Mouse (Mus musculus): ENCODE measurements around the gene Rbks. TPM values are rescaled to one million over a fixed set of nuclear protein-coding genes. Genes with fewer than 3 reads are reported as not detected.
A peak's percentile ranks its signal among the peaks of the same experiment; 100 is the strongest.

The Rbks gene
- polyA plus RNA-seq, 1 experiment from 2014 or later, result 24.8 TPM

- no peak overlapping the region for H3K27ac ChIP-seq (ENCODE audit: low read depth, low read length)
- no peak overlapping the region for H3K9ac ChIP-seq (ENCODE audit: low read depth, low read length)
- H3K36me3 ChIP-seq (ENCODE audit: control insufficient read depth, insufficient read depth, low read length), result no peaks in the 10 kb centered on the region
- no peak overlapping the region for H3K4me2 ChIP-seq
- no peaks in the 10 kb centered on the region for H3K4me1 ChIP-seq (replicated peaks; ENCODE audit: control insufficient read depth, insufficient read depth, low read length)
- no peaks in the 10 kb centered on the region for H3K27me3 ChIP-seq (replicated peaks; ENCODE audit: control insufficient read depth, insufficient read depth, low read length)
- no peaks in the 10 kb centered on the region for H3K9me3 ChIP-seq (ENCODE audit: control insufficient read depth, low read length)
- WGBS, result 74% methylated on average over 9 of the region's 9 CpGs
- no peak for ATAC-seq (replicated peaks; ENCODE audit: low FRiP score)
- DNase-seq (ENCODE audit: low spot score), result no peak
- H3K4me3 ChIP-seq (ENCODE audit: low read depth, low read length), result no peak overlapping the region
These were observed 69.6 kb downstream of the Rbks start for GRCm38 (mm10) chr5:31627562-31628526.

GRCm38 (mm10) chr5:31627117-31627516 is 70.3 kb downstream of the Rbks start:
- ATAC-seq (replicated peaks; ENCODE audit: low FRiP score) (no peak), DNase-seq (ENCODE audit: low spot score) (no peak)
- Histone ChIP-seq H3K4me3 (ENCODE audit: low read depth, low read length) (no peak overlapping the region), H3K27ac (ENCODE audit: low read depth, low read length) (no peak overlapping the region), H3K9me3 (ENCODE audit: control insufficient read depth, low read length) (no peaks in the 10 kb centered on the region), H3K27me3 (replicated peaks; ENCODE audit: control insufficient read depth, insufficient read depth, low read length) (no peaks in the 10 kb centered on the region), H3K36me3 (ENCODE audit: control insufficient read depth, insufficient read depth, low read length) (no peaks in the 10 kb centered on the region; the same call in 1 of the 2 replicates), H3K4me1 (replicated peaks; ENCODE audit: control insufficient read depth, insufficient read depth, low read length) (no peaks in the 10 kb centered on the region), H3K9ac (ENCODE audit: low read depth, low read length) (no peak overlapping the region), H3K4me2 (no peak overlapping the region)
- WGBS, result 66% methylated on average over 3 of the region's 3 CpGs

GRCm38 (mm10) chr5:31620326-31620725 is 77.1 kb downstream of the Rbks start:
- ATAC-seq (replicated peaks; ENCODE audit: low FRiP score) (no peak), DNase-seq (ENCODE audit: low spot score) (no peak)
- Histone ChIP-seq H3K9ac (ENCODE audit: low read depth, low read length) (no peak overlapping the region), H3K27me3 (replicated peaks; ENCODE audit: control insufficient read depth, insufficient read depth, low read length) (no peaks in the 10 kb centered on the region), H3K9me3 (ENCODE audit: control insufficient read depth, low read length) (no peaks in the 10 kb centered on the region), H3K4me1 (replicated peaks; ENCODE audit: control insufficient read depth, insufficient read depth, low read length) (0 out of 2 replicates have a peak, but pooled peaks cover 3% of the 10 kb centered on the region), H3K4me3 (ENCODE audit: low read depth, low read length) (no peak overlapping the region), H3K27ac (ENCODE audit: low read depth, low read length) (no peak overlapping the region), H3K36me3 (ENCODE audit: control insufficient read depth, insufficient read depth, low read length) (peaks cover 17% of the 10 kb centered on the region), H3K4me2 (no peak overlapping the region)
- 95% methylated on average over 3 of the region's 3 CpGs for WGBS

- H3K9ac ChIP-seq (ENCODE audit: low read depth, low read length), result peak overlapping the region; percentile 85
- DNase-seq (ENCODE audit: low spot score), result no peak
- no peaks in the 10 kb centered on the region for H3K27me3 ChIP-seq (replicated peaks; ENCODE audit: control insufficient read depth, insufficient read depth, low read length)
- peaks cover 14% of the 10 kb centered on the region; the same call in 1 of the 2 replicates for H3K36me3 ChIP-seq (ENCODE audit: control insufficient read depth, insufficient read depth, low read length)
- H3K4me1 ChIP-seq (replicated peaks; ENCODE audit: control insufficient read depth, insufficient read depth, low read length), result peaks cover 7% of the 10 kb centered on the region
- no peak for ATAC-seq (replicated peaks; ENCODE audit: low FRiP score)
- H3K27ac ChIP-seq (ENCODE audit: low read depth, low read length), result peak overlapping the region; percentile 89
- WGBS, result 27% methylated on average over 6 of the region's 6 CpGs
- no peaks in the 10 kb centered on the region for H3K9me3 ChIP-seq (ENCODE audit: control insufficient read depth, low read length)
- H3K4me3 ChIP-seq (ENCODE audit: low read depth, low read length), result peak overlapping the region; percentile 88
- peak overlapping the region; percentile 62 for H3K4me2 ChIP-seq
These were observed 82.9 kb downstream of the Rbks start for GRCm38 (mm10) chr5:31614339-31615025.

- no peaks in the 10 kb centered on the region for H3K9me3 ChIP-seq (ENCODE audit: control insufficient read depth, low read length)
- peaks cover 10% of the 10 kb centered on the region; the same call in 1 of the 2 replicates for H3K36me3 ChIP-seq (ENCODE audit: control insufficient read depth, insufficient read depth, low read length)
- ATAC-seq (replicated peaks; ENCODE audit: low FRiP score) (peak; percentile 89), DNase-seq (ENCODE audit: low spot score) (peak; percentile 90)
- peak overlapping the region; percentile 89 for H3K27ac ChIP-seq (ENCODE audit: low read depth, low read length)
- peak overlapping the region; percentile 88 for H3K4me3 ChIP-seq (ENCODE audit: low read depth, low read length)
- WGBS, result 1% methylated on average over 37 of the region's 37 CpGs
- H3K4me1 ChIP-seq (replicated peaks; ENCODE audit: control insufficient read depth, insufficient read depth, low read length), result peaks cover 7% of the 10 kb centered on the region
- H3K9ac ChIP-seq (ENCODE audit: low read depth, low read length), result peak overlapping the region; percentile 85
- H3K4me2 ChIP-seq, result peak overlapping the region; percentile 62
- no peaks in the 10 kb centered on the region for H3K27me3 ChIP-seq (replicated peaks; ENCODE audit: control insufficient read depth, insufficient read depth, low read length)
These were observed 83.6 kb downstream of the Rbks start for GRCm38 (mm10) chr5:31613852-31614286.

- H3K36me3 ChIP-seq (ENCODE audit: control insufficient read depth, insufficient read depth, low read length), result no peaks in the 10 kb centered on the region; the same call in 1 of the 2 replicates
- no peaks in the 10 kb centered on the region for H3K9me3 ChIP-seq (ENCODE audit: control insufficient read depth, low read length)
- H3K9ac ChIP-seq (ENCODE audit: low read depth, low read length), result no peak overlapping the region
- no peak overlapping the region for H3K4me2 ChIP-seq
- ATAC-seq (replicated peaks; ENCODE audit: low FRiP score), result no peak
- no peaks in the 10 kb centered on the region for H3K27me3 ChIP-seq (replicated peaks; ENCODE audit: control insufficient read depth, insufficient read depth, low read length)
- peaks cover 7% of the 10 kb centered on the region for H3K4me1 ChIP-seq (replicated peaks; ENCODE audit: control insufficient read depth, insufficient read depth, low read length)
- no peak overlapping the region for H3K27ac ChIP-seq (ENCODE audit: low read depth, low read length)
- no peak overlapping the region for H3K4me3 ChIP-seq (ENCODE audit: low read depth, low read length)
- DNase-seq (ENCODE audit: low spot score), result no peak
- 90% methylated on average over 1 of the region's 1 CpGs for WGBS
These were observed 86.2 kb downstream of the Rbks start for GRCm38 (mm10) chr5:31611186-31611585.

GRCm38 (mm10) chr5:31610376-31611086 is 86.9 kb downstream of the Rbks start:
- no peak overlapping the region for H3K9ac ChIP-seq (ENCODE audit: low read depth, low read length)
- no peak for ATAC-seq (replicated peaks; ENCODE audit: low FRiP score)
- WGBS, result 65% methylated on average over 13 of the region's 13 CpGs

GRCm38 (mm10) chr5:31606151-31606550 is 91.3 kb downstream of the Rbks start:
- Histone ChIP-seq H3K9me3 (ENCODE audit: control insufficient read depth, low read length) (no peaks in the 10 kb centered on the region), H3K36me3 (ENCODE audit: control insufficient read depth, insufficient read depth, low read length) (no peaks in the 10 kb centered on the region), H3K9ac (ENCODE audit: low read depth, low read length) (no peak overlapping the region), H3K27ac (ENCODE audit: low read depth, low read length) (no peak overlapping the region), H3K4me2 (no peak overlapping the region), H3K27me3 (replicated peaks; ENCODE audit: control insufficient read depth, insufficient read depth, low read length) (no peaks in the 10 kb centered on the region), H3K4me3 (ENCODE audit: low read depth, low read length) (no peak overlapping the region), H3K4me1 (replicated peaks; ENCODE audit: control insufficient read depth, insufficient read depth, low read length) (no peaks in the 10 kb centered on the region)
- ATAC-seq (replicated peaks; ENCODE audit: low FRiP score) (no peak), DNase-seq (ENCODE audit: low spot score) (no peak)
- 65% methylated on average over 3 of the region's 3 CpGs for WGBS

More at GRCm38 (mm10) chr5:31610376-31611086, 86.9 kb downstream of the Rbks start:
- no peak for DNase-seq (ENCODE audit: low spot score)
- H3K4me3 ChIP-seq (ENCODE audit: low read depth, low read length), result no peak overlapping the region
- H3K36me3 ChIP-seq (ENCODE audit: control insufficient read depth, insufficient read depth, low read length), result no peaks in the 10 kb centered on the region; the same call in 1 of the 2 replicates
- H3K27me3 ChIP-seq (replicated peaks; ENCODE audit: control insufficient read depth, insufficient read depth, low read length), result no peaks in the 10 kb centered on the region
- H3K4me2 ChIP-seq, result no peak overlapping the region
- no peak overlapping the region for H3K27ac ChIP-seq (ENCODE audit: low read depth, low read length)
- no peaks in the 10 kb centered on the region for H3K9me3 ChIP-seq (ENCODE audit: control insufficient read depth, low read length)
- peaks cover 6% of the 10 kb centered on the region for H3K4me1 ChIP-seq (replicated peaks; ENCODE audit: control insufficient read depth, insufficient read depth, low read length)

All from liver, embryonic 11.5 days (tissue).